Mouse (Mus musculus) lung, postnatal 0 days (tissue): ENCODE data around the gene Tnni3. TPM values are rescaled to one million over a fixed set of nuclear protein-coding genes. Genes with fewer than 3 reads are reported as not detected.

ENCODE experiments used
- ATAC-seq: fragments of 200-750 bp; cut with Nextera tagmentation; 2 replicates; pipeline ENCODE4 v1.8.0; 2017; ENCODE audit warnings: moderate library complexity
- DNase-seq: peaks from one replicate; pipeline ENCODE4 v3.0.0-alpha.2; 2016; ENCODE audit warnings: low spot score
- H3K27ac ChIP-seq: fragments of 300-500 bp; sonication (generic); 2 replicates; pipeline ENCODE4 v1.5.1; 2014; ENCODE audit warnings: antibody characterized with exemption, mild to moderate bottlenecking, low read length, mixed read lengths
- H3K27me3 ChIP-seq: fragments of 300-500 bp; sonication (generic); replicated peaks from 2 replicates; pipeline ENCODE4 v1.6.1; 2014; ENCODE audit warnings: low read length, mixed read lengths; ENCODE audit not compliant: insufficient read depth
- H3K36me3 ChIP-seq: fragments of 300-500 bp; sonication (generic); 2 replicates; pipeline ENCODE4 v1.6.1; 2014; ENCODE audit warnings: low read length, mixed read lengths; ENCODE audit not compliant: insufficient read depth
- H3K4me1 ChIP-seq: fragments of 300-500 bp; sonication (generic); 2 replicates; pipeline ENCODE4 v1.6.1; 2014; ENCODE audit warnings: antibody characterized with exemption, low read depth, low read length, mixed read lengths; ENCODE audit not compliant: insufficient read depth
- H3K4me2 ChIP-seq: fragments of 300-500 bp; sonication (generic); replicated peaks from 2 replicates; pipeline ENCODE4 v1.6.1; 2014; ENCODE audit warnings: low read depth, mild to moderate bottlenecking, low read length, moderate library complexity, mixed read lengths
- H3K4me3 ChIP-seq: fragments of 300-500 bp; sonication (generic); 2 replicates; pipeline ENCODE4 v1.5.1; 2014; ENCODE audit warnings: low read depth, low read length
- H3K9ac ChIP-seq: fragments of 300-500 bp; sonication (generic); replicated peaks from 2 replicates; pipeline ENCODE4 v1.6.1; 2014; ENCODE audit warnings: low read depth, mild to moderate bottlenecking
- H3K9me3 ChIP-seq: fragments of 300-500 bp; sonication (generic); 2 replicates; pipeline ENCODE4 v1.6.1; 2016; ENCODE audit warnings: low read length, mixed read lengths
- CTCF ChIP-seq: IDR thresholded peaks from 2 replicates; pipeline ENCODE4 v1.5.1; 2016; ENCODE audit warnings: antibody characterized with exemption, mild to moderate bottlenecking
- EP300 ChIP-seq: IDR thresholded peaks from 2 replicates; pipeline ENCODE4 v1.6.1; 2016; ENCODE audit warnings: antibody characterized with exemption, mild to moderate bottlenecking, control low read depth
- WGBS: fragments of 180-500 bp; shearing (Covaris S2); extraction: QIAGEN DNeasy Blood & Tissue Kit; methylation state at CpG from one replicate; pipeline ENCODE4 v1.1.7; 2014; 5-methylcytosine and 5-hydroxymethylcytosine counted together
- polyA plus RNA-seq: library from polyadenylated mRNA; unstranded; fragments of >200 nt; fragmentation: Nextera tagmentation; extraction: Ambion mirVana; gene quantifications from 2 replicates; pipeline ENCODE4 v1.2.1, GENCODE M21; 2015

The Tnni3 gene
- polyA plus RNA-seq, 1 experiment from 2014 or later = 81.3 TPM

- no peak for TF ChIP-seq CTCF
- TF ChIP-seq EP300 = no peak
- Histone ChIP-seq H3K27me3 (no peaks in the 10 kb centered on the region), H3K9me3 (no peaks in the 10 kb centered on the region), H3K4me1 (no peaks in the 10 kb centered on the region), H3K4me3 (no peak overlapping the region), H3K27ac (no peak overlapping the region), H3K4me2 (no peak overlapping the region), H3K36me3 (no peaks in the 10 kb centered on the region), H3K9ac (no peak overlapping the region)
- WGBS = 50% methylated on average over 6 of the region's 6 CpGs
- DNase-seq (no peak), ATAC-seq (no peak)
Observed at GRCm38 (mm10) chr7:4513829-4514712, 10.0 kb downstream of the Tnni3 start.

- no peaks in the 10 kb centered on the region for H3K9me3 ChIP-seq
- WGBS = 24% methylated on average over 13 of the region's 13 CpGs
- ATAC-seq (no peak), DNase-seq (peak; percentile 73)
- no peak overlapping the region for H3K9ac ChIP-seq
- H3K27me3 ChIP-seq = no peaks in the 10 kb centered on the region
- H3K4me3 ChIP-seq = no peak overlapping the region
- no peaks in the 10 kb centered on the region for H3K36me3 ChIP-seq
- TF ChIP-seq CTCF (peak; percentile 92), EP300 (no peak)
- no peaks in the 10 kb centered on the region for H3K4me1 ChIP-seq
- H3K4me2 ChIP-seq = no peak overlapping the region
- H3K27ac ChIP-seq = no peak overlapping the region
Observed at GRCm38 (mm10) chr7:4513236-4513635, 10.8 kb downstream of the Tnni3 start.

GRCm38 (mm10) chr7:4511489-4512224, 12.4 kb downstream of the Tnni3 start:
- Histone ChIP-seq H3K36me3 (no peaks in the 10 kb centered on the region), H3K27me3 (no peaks in the 10 kb centered on the region), H3K4me3 (no peak overlapping the region), H3K27ac (peak overlapping the region; percentile 11; the same call in 1 of the 2 replicates), H3K9me3 (no peaks in the 10 kb centered on the region), H3K4me1 (no peaks in the 10 kb centered on the region), H3K9ac (no peak overlapping the region), H3K4me2 (no peak overlapping the region)
- TF ChIP-seq EP300 (no peak), CTCF (peak; percentile 29; the same call in 1 of the 2 replicates)
- DNase-seq (peak; percentile 51), ATAC-seq (no peak)
- 31% methylated on average over 8 of the region's 8 CpGs for WGBS

GRCm38 (mm10) chr7:4509863-4510608, 14.0 kb downstream of the Tnni3 start:
- no peak overlapping the region for H3K9ac ChIP-seq
- 0 out of 2 replicates have a peak overlapping the region, but pooled peaks have one; percentile 2 for H3K4me2 ChIP-seq
- no peak overlapping the region for H3K4me3 ChIP-seq
- H3K36me3 ChIP-seq = no peaks in the 10 kb centered on the region
- peak; percentile 93 for DNase-seq
- no peaks in the 10 kb centered on the region for H3K27me3 ChIP-seq
- no peaks in the 10 kb centered on the region for H3K9me3 ChIP-seq
- 14% methylated on average over 24 of the region's 24 CpGs for WGBS
- TF ChIP-seq CTCF = peak; percentile 92
- TF ChIP-seq EP300 = peak; percentile 64
- H3K4me1 ChIP-seq = no peaks in the 10 kb centered on the region
- peak; percentile 88 for ATAC-seq
- H3K27ac ChIP-seq = 0 out of 2 replicates have a peak overlapping the region, but pooled peaks have one; percentile 32

GRCm38 (mm10) chr7:4508739-4509116, 15.3 kb downstream of the Tnni3 start:
- no peak overlapping the region for H3K27ac ChIP-seq

More at GRCm38 (mm10) chr7:4508739-4509116, 15.3 kb downstream of the Tnni3 start:
- Histone ChIP-seq H3K36me3 (no peaks in the 10 kb centered on the region), H3K4me3 (no peak overlapping the region), H3K27me3 (no peaks in the 10 kb centered on the region), H3K4me2 (no peak overlapping the region), H3K9me3 (no peaks in the 10 kb centered on the region), H3K9ac (no peak overlapping the region), H3K4me1 (no peaks in the 10 kb centered on the region)
- 78% methylated on average over 8 of the region's 8 CpGs for WGBS
- ATAC-seq (no peak), DNase-seq (no peak)
- TF ChIP-seq EP300 = no peak
- no peak for TF ChIP-seq CTCF
